Mouse (Mus musculus) heart, adult 11 months (tissue): ENCODE measurements around the gene Mettl25.

Source experiments
- DNase-seq: peaks from one replicate; pipeline ENCODE4 v3.0.0; 2022

Mettl25 gene

DNA sequence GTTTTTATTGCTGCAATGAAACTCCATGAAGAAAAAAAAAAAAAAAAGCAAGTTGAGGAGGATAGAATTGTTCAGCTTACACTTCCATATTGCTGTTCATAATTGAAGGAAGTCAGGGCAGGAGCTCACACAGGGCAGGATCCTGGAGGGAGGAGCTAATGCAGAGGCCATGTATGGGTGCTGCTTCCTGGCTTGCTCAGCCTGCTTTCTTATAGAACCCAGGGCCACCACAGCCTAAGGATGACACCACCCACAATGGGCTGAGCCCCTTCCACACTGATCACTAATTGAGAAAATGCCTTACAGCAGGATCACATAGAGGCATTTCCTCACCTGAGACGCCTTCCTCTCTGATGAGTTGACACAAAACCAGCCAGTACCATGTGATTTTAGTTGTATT is 95.2 kb downstream of the Mettl25 start:
- peak; percentile 82 for DNase-seq

DNA sequence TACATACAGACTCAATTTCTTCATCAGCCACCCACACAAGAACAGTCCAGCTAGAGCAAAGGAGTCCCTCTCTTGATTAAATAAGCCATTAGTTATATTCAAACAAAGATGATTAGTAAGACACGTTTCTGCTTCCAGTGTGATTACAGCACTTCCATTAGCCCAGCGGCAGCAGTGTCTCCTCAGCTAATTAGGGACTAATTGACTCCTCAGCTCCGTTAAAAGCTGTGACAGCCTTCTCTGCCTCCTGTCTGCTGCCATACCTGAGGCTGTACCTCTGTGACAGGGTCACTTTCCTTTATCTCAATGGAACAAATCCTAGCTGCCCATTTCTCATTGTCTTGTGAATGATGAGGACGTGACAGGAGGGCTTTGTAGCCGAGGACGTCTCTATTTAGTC is 99.4 kb downstream of the Mettl25 start:
- DNase-seq, result no peak

DNA sequence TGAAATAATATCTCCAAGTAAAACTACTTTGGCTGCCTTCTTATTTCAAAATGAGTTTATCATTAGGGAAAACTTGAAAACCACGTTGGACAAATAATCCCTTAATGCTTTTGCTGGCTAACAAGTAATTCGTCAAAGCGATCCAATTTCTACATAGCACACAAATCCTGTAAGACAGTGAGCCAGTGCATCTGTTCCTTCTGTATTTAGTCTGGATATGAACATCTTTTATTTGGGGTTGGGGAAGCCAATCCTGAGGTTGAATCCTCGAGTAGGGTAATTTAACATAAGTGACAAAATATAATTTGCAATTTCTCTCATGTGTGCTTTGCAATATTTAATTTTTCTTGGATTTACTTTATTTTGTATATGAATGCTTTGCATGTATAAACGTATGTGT is 102.2 kb downstream of the Mettl25 start:
- DNase-seq, result no peak

DNA sequence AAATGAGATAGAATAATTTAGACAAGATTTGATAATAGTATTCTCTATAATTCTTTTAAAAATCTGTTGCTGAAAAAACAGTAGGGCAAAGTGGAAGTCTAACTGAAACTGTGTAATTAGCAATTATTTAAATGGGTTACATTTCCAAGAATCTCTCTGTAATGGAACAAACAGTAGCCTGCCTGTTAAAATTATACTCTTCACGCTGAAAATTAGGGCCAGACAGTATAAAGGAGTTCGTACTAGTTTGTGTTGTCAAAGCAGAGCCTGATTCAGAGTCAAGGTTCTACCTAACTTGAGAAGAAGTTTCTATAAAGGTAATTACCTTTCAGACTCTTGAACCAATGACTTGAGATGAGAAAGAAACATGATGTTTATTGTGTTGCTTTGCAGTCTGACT is 113.4 kb downstream of the Mettl25 start:
- no peak for DNase-seq

DNA sequence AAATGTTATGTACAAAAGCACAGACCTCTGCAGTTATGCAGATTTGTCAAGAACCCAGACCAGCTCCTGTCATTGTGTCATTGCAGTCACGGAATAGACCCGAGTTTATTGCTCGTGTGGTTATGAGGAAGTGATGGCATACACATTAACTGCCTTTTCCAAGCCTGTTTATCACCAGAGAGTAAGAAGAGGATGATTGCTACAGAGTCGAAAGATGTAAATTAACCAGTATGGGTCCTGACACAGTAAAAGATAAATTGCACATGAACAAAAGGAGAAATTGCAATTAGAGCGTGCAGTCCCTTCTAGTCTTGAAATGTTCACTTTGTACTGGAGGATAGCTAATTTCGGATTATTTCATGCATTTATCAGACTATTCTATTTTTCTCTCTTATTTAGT is 113.8 kb downstream of the Mettl25 start:
- no peak for DNase-seq

DNA sequence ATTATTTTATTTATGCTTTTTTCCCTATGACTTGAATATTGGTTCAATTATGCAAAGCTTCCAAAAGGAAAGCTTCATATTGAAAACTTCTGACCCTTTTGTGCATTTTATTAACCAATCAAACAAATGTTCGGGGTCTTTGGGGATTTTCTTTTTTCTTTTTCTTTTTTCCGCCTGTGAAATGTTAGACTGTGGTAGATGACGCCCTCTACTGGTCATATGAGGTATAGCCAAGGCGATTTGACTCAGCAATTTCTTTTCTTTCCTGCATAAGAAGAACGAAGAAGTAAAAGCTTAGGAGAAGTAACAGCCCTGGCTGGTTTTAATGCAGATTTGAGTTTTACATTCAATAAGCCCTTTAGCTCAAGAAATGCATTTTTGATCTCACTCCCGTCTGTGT is 126.3 kb downstream of the Mettl25 start:
- DNase-seq, result no peak

DNA sequence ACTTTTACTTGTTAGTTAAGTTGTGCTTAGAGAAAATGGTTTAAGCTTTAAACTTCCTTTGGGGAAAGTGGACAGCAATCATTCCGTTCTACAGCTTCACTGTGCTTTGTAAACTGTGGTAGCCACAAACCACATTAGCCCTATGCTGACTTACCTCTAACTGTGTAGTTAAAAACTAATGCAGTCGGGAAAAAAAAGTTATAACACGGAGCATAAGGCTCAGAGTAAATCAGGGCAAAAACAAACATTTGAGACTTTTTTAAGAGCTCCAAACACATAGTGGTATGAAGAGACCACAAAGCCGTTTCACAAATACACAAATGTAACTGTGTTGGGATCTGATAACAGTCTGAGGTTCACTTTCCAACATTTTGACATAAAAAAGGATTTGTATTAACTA is 126.8 kb downstream of the Mettl25 start:
- no peak for DNase-seq

DNA sequence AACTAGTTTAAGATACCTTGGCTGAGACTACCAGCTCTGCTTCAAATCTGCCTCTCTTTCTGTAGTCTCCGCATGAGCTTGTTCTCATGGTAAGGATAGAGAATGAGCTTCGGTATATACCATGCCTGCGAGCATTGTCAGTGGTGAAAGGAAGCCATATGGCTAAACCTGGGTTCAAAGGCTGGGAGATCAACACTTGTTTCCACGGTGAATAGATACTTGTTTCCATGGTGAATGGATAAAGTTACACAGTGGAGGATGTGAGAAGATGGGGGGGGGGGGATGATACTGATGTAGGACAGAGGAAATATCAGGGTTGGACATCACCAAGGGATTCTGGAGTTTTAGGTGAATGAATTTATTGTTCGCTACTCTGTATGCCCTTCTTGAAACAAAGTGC is 128.0 kb downstream of the Mettl25 start:
- DNase-seq, result no peak
